Mouse (Mus musculus) stomach, postnatal 0 days (tissue): ENCODE results near the gene Mad1l1. TPM values are rescaled to one million over a fixed set of nuclear protein-coding genes. Genes with fewer than 3 reads are reported as not detected.

Experiments
- ATAC-seq: fragments of 200-750 bp; cut with Nextera tagmentation; 2 replicates; pipeline ENCODE4 v1.8.0; 2017; ENCODE audit not compliant: low FRiP score, low TSS enrichment
- DNase-seq: peaks from one replicate; pipeline ENCODE4 v3.0.0-alpha.2; 2016; ENCODE audit warnings: low spot score
- H3K27ac ChIP-seq: fragments of 300-500 bp; sonication (generic); replicated peaks from 2 replicates; pipeline ENCODE4 v1.5.1; 2014; ENCODE audit warnings: mild to moderate bottlenecking, control low read depth
- H3K27me3 ChIP-seq: fragments of 300-500 bp; sonication (generic); 2 replicates; pipeline ENCODE4 v1.6.1; 2014; ENCODE audit warnings: low read length; ENCODE audit not compliant: control insufficient read depth, insufficient read depth
- H3K36me3 ChIP-seq: fragments of 300-500 bp; sonication (generic); 2 replicates; pipeline ENCODE4 v1.6.1; 2014; ENCODE audit warnings: low read length, mixed read lengths; ENCODE audit not compliant: control insufficient read depth, insufficient read depth
- H3K4me1 ChIP-seq: fragments of 300-500 bp; sonication (generic); replicated peaks from 2 replicates; pipeline ENCODE4 v1.6.1; 2014; ENCODE audit warnings: antibody characterized with exemption; ENCODE audit not compliant: control insufficient read depth, insufficient read depth
- H3K4me2 ChIP-seq: fragments of 300-500 bp; sonication (generic); replicated peaks from 2 replicates; pipeline ENCODE4 v1.6.1; 2014; ENCODE audit warnings: low read depth, mild to moderate bottlenecking, control low read depth, moderate library complexity
- H3K4me3 ChIP-seq: fragments of 300-500 bp; sonication (generic); 2 replicates; pipeline ENCODE4 v1.5.1; 2014; ENCODE audit warnings: low read depth, low read length, control low read depth
- H3K9ac ChIP-seq: fragments of 300-500 bp; sonication (generic); 2 replicates; pipeline ENCODE4 v1.6.1; 2014; ENCODE audit warnings: mild to moderate bottlenecking, low read length, control low read depth, mixed read lengths
- H3K9me3 ChIP-seq: fragments of 300-500 bp; sonication (generic); 2 replicates; pipeline ENCODE4 v1.6.1; 2016; ENCODE audit warnings: low read length; ENCODE audit not compliant: control insufficient read depth
- CTCF ChIP-seq: IDR thresholded peaks from 2 replicates; pipeline ENCODE4 v1.5.1; 2016; ENCODE audit warnings: antibody characterized with exemption, low read depth, mild to moderate bottlenecking, moderate library complexity
- EP300 ChIP-seq: optimal IDR thresholded peaks from 2 replicates; pipeline ENCODE3; 2016; ENCODE audit warnings: antibody characterized with exemption
- WGBS: fragments of 180-500 bp; shearing (Covaris S2); extraction: QIAGEN DNeasy Blood & Tissue Kit; methylation state at CpG from one replicate; pipeline ENCODE4 v1.1.7; 2014; 5-methylcytosine and 5-hydroxymethylcytosine counted together
- polyA plus RNA-seq: library from polyadenylated mRNA; unstranded; fragments of >200 nt; fragmentation: Nextera tagmentation; extraction: Ambion mirVana; gene quantifications from 2 replicates; pipeline ENCODE4 v1.2.1, GENCODE M21; 2015

Gene Mad1l1
- polyA plus RNA-seq, 1 experiment from 2014 or later: 14.2 TPM

DNA sequence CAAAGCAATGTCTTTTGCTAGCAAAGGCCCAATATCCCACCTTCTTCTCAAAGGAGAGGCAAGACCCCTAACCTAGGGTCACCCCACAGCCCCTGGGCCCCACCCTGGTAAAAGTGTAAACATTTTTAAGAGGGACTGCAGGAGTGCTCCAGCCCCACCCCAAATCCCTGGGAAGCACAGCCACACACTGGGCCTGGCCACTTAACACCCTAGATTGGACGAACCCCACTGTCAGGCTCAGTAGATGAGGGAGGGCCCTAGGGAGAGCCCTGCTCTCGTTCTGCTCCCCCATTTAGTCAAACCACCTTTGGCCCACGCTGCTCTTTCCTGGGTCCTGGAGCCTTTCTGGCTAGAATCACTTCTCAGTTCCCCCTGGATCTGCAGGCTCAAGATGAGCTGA lies 145.0 kb downstream of the Mad1l1 start:
- Histone ChIP-seq H3K36me3 (no peaks in the 10 kb centered on the region), H3K4me2 (no peak overlapping the region), H3K9me3 (no peaks in the 10 kb centered on the region), H3K4me3 (no peak overlapping the region), H3K4me1 (no peaks in the 10 kb centered on the region), H3K9ac (no peak overlapping the region), H3K27me3 (no peaks in the 10 kb centered on the region), H3K27ac (no peak overlapping the region)
- no peak for ATAC-seq
- no peak for DNase-seq
- TF ChIP-seq CTCF (no peak), EP300 (no peak)
- WGBS: 62% methylated on average over 3 of the region's 3 CpGs

DNA sequence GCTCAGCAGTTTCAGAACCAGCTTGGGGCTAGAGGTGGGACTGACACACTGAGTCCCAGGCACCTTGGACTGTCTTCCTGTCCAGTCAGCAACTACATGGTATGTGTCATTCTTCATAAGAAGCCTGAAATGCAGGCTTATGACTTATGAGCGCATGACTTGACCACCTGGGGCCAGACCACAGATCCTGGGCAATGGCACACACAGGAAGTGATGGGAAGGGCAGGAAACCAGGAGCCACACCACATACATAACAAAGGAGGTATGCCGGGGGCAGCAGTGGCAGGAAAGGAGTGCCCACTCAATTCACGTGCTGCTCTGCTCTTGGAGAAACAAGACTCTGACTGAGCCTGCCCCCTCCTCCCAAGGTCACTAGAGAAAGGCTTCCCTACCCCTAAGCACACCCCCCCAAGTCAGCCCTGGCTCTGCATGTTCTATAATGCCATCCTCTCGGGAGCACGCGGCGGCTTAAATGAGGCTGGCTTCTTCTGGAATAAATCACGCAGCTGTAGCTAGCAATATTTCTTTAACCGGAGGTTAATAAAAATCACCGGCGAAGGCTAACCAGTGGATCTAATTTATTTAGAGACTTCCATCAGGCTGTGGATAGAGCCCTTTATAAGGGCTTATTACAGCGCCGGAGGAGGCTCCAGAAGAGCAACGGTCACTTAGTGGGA lies 146.4 kb downstream of the Mad1l1 start:
- no peak for DNase-seq
- H3K9ac ChIP-seq: no peak overlapping the region
- ATAC-seq: no peak
- TF ChIP-seq CTCF: no peak
- no peak for TF ChIP-seq EP300
- H3K36me3 ChIP-seq: no peaks in the 10 kb centered on the region
- H3K4me1 ChIP-seq: no peaks in the 10 kb centered on the region
- WGBS: 85% methylated on average over 14 of the region's 14 CpGs
- H3K4me3 ChIP-seq: no peak overlapping the region
- no peaks in the 10 kb centered on the region for H3K9me3 ChIP-seq
- no peaks in the 10 kb centered on the region for H3K27me3 ChIP-seq
- no peak overlapping the region for H3K4me2 ChIP-seq
- H3K27ac ChIP-seq: no peak overlapping the region

DNA sequence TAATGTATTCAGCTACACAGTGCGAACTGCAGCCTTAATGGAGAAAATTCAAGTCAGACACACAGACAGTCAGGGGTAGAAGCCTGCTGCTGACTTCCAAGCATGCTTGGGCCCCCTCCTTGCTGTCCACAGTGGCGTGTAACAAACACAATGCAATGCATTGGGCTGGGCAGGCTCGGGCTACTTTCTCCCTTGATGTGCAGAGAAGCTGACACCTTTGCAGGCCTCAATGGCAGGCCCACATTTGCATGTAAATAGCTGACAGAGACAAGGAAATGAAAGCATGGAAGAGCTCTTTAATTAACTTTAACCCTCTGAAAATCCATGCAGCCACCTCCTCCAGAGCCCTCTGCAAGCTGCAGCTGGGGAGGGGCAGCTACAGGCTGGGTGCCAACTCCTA lies 147.3 kb downstream of the Mad1l1 start:
- H3K4me2 ChIP-seq: no peak overlapping the region
- H3K4me3 ChIP-seq: no peak overlapping the region
- DNase-seq (no peak), ATAC-seq (no peak)
- H3K4me1 ChIP-seq: no peaks in the 10 kb centered on the region
- WGBS: 58% methylated on average over 3 of the region's 3 CpGs
- H3K9ac ChIP-seq: no peak overlapping the region
- no peaks in the 10 kb centered on the region for H3K36me3 ChIP-seq
- TF ChIP-seq CTCF (no peak), EP300 (no peak)
- no peak overlapping the region for H3K27ac ChIP-seq
- no peaks in the 10 kb centered on the region for H3K9me3 ChIP-seq
- no peaks in the 10 kb centered on the region for H3K27me3 ChIP-seq

DNA sequence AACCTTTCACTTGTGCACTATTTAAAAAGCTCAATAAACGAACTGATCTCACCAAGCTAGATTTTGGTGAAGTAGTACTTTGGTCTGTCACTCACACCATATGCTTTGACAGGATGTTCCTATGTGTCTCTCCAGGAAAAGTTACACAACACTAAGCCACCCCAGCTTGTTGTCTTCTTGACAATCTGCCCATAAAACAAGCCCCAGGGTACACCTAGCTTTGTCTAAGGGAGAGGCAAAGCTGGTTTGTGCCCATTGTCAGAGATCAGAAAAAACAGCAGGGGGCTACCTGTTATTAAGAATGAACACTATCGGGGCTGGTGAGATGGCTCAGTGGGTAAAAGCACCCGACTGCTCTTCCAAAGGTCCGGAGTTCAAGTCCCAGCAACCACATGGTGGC lies 148.2 kb downstream of the Mad1l1 start:
- Histone ChIP-seq H3K9me3 (no peaks in the 10 kb centered on the region), H3K9ac (no peak overlapping the region), H3K27me3 (no peaks in the 10 kb centered on the region), H3K4me2 (no peak overlapping the region), H3K4me1 (no peaks in the 10 kb centered on the region), H3K4me3 (no peak overlapping the region), H3K27ac (no peak overlapping the region), H3K36me3 (no peaks in the 10 kb centered on the region)
- no peak for ATAC-seq
- WGBS: 86% methylated on average over 4 of the region's 4 CpGs
- DNase-seq: no peak
- TF ChIP-seq CTCF (no peak), EP300 (no peak)

GRCm38 (mm10) chr5:140171710-140172109 lies 149.6 kb downstream of the Mad1l1 start:
- no peak overlapping the region for H3K27ac ChIP-seq
- TF ChIP-seq CTCF: no peak
- H3K36me3 ChIP-seq: no peaks in the 10 kb centered on the region
- ATAC-seq: no peak
- no peaks in the 10 kb centered on the region for H3K4me1 ChIP-seq
- H3K9me3 ChIP-seq: no peaks in the 10 kb centered on the region
- H3K9ac ChIP-seq: no peak overlapping the region
- DNase-seq: no peak
- H3K27me3 ChIP-seq: no peaks in the 10 kb centered on the region
- H3K4me2 ChIP-seq: no peak overlapping the region
- WGBS: 73% methylated on average over 1 of the region's 1 CpGs
- H3K4me3 ChIP-seq: no peak overlapping the region

- no peak for TF ChIP-seq CTCF
- no peak for TF ChIP-seq EP300
- no peaks in the 10 kb centered on the region for H3K4me1 ChIP-seq
- no peaks in the 10 kb centered on the region for H3K36me3 ChIP-seq
- no peak for ATAC-seq
- H3K9ac ChIP-seq: no peak overlapping the region
- H3K27ac ChIP-seq: no peak overlapping the region
- H3K9me3 ChIP-seq: no peaks in the 10 kb centered on the region
- no peak for DNase-seq
- no peaks in the 10 kb centered on the region for H3K27me3 ChIP-seq
- WGBS: 72% methylated on average over 6 of the region's 6 CpGs
- H3K4me2 ChIP-seq: no peak overlapping the region
- H3K4me3 ChIP-seq: no peak overlapping the region
Measured at GRCm38 (mm10) chr5:140167531-140167930, 153.8 kb downstream of the Mad1l1 start.
